Mouse (Mus musculus) midbrain, embryonic 16.5 days (tissue): ENCODE data around the gene Shisa7. TPM values are rescaled to one million over a fixed set of nuclear protein-coding genes. Genes with fewer than 3 reads are reported as not detected.
"Not testable (repeated sequence)": the region's sequence is repeated elsewhere in the genome, so short reads cannot be mapped to it uniquely, and the experiment has no call there.

ENCODE experiments used
- ATAC-seq: fragments of 200-750 bp; cut with Nextera tagmentation; 2 replicates; pipeline ENCODE4 v1.8.0; 2017; ENCODE audit warnings: moderate TSS enrichment
- H3K27ac ChIP-seq: fragments of 300-500 bp; sonication (generic); 2 replicates; pipeline ENCODE4 v1.5.1; 2014; ENCODE audit warnings: mild to moderate bottlenecking, low read length, mixed read lengths
- H3K27me3 ChIP-seq: fragments of 300-500 bp; sonication (generic); 2 replicates; pipeline ENCODE4 v1.6.1; 2014; ENCODE audit warnings: low read depth, low read length, mixed read lengths; ENCODE audit not compliant: control insufficient read depth, insufficient read depth
- H3K36me3 ChIP-seq: fragments of 300-500 bp; sonication (generic); 2 replicates; pipeline ENCODE4 v1.6.1; 2014; ENCODE audit warnings: mild to moderate bottlenecking, low read length, moderate library complexity, mixed read lengths; ENCODE audit not compliant: control insufficient read depth, insufficient read depth
- H3K4me1 ChIP-seq: fragments of 300-500 bp; sonication (generic); 2 replicates; pipeline ENCODE4 v1.6.1; 2014; ENCODE audit warnings: mild to moderate bottlenecking, low read length, mixed read lengths; ENCODE audit not compliant: control insufficient read depth, insufficient read depth
- H3K4me2 ChIP-seq: fragments of 300-500 bp; sonication (generic); 2 replicates; pipeline ENCODE4 v1.6.1; 2014; ENCODE audit warnings: mild to moderate bottlenecking, low read length, mixed read lengths
- H3K4me3 ChIP-seq: fragments of 300-500 bp; sonication (generic); 2 replicates; pipeline ENCODE4 v1.5.1; 2014; ENCODE audit warnings: low read depth, mild to moderate bottlenecking, low read length, moderate library complexity, mixed read lengths
- H3K9ac ChIP-seq: fragments of 300-500 bp; sonication (generic); 2 replicates; pipeline ENCODE4 v1.6.1; 2014; ENCODE audit warnings: low read depth, low read length, mixed read lengths
- H3K9me3 ChIP-seq: fragments of 300-500 bp; sonication (generic); replicated peaks from 2 replicates; pipeline ENCODE4 v1.6.1; 2014; ENCODE audit warnings: mild to moderate bottlenecking, low read length, mixed read lengths; ENCODE audit not compliant: control insufficient read depth, poor library complexity, severe bottlenecking
- WGBS: fragments of 180-500 bp; shearing (Covaris S2); extraction: QIAGEN DNeasy Blood & Tissue Kit; methylation state at CpG from one replicate; pipeline ENCODE4 v1.1.7; 2014; 5-methylcytosine and 5-hydroxymethylcytosine counted together
- polyA plus RNA-seq: library from polyadenylated mRNA; unstranded; fragments of >200 nt; fragmentation: Nextera tagmentation; extraction: Ambion mirVana; gene quantifications from 2 replicates; pipeline ENCODE4 v1.2.1, GENCODE M21; 2015

Shisa7 gene
- polyA plus RNA-seq, 1 experiment from 2014 or later = 14.6 TPM

- H3K9me3 ChIP-seq = no peaks in the 10 kb centered on the region
- no peaks in the 10 kb centered on the region for H3K36me3 ChIP-seq
- H3K27me3 ChIP-seq = no peaks in the 10 kb centered on the region
- peak overlapping the region; percentile 63 for H3K4me2 ChIP-seq
- peaks cover 7% of the 10 kb centered on the region for H3K4me1 ChIP-seq
- ATAC-seq = peak; percentile 100
- WGBS = 6% methylated on average over 40 of the region's 40 CpGs
- peak overlapping the region; percentile 67 for H3K27ac ChIP-seq
- H3K4me3 ChIP-seq = peak overlapping the region; percentile 48
- peak overlapping the region; percentile 73 for H3K9ac ChIP-seq
These were observed 21.3 kb upstream of the Shisa7 start for GRCm38 (mm10) chr7:4865579-4866493.

DNA sequence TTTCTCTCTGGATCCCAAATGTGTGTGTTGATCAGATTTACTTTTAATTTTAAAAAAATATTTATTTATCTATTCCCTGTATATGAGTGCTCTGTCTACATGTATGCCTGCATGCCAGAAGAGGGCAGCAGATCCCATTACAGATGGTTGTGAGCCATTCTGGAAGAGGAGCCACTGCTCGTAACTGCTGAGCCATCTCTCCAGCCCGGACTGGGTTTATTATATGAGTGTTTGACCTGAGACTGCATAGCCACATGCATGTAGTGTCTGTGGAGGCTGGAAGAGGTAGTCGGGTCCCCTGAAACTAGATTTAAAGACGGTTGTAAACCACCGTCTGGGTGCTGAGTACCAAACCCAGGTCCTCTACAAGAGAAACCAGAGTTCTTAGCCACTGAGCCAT is 20.6 kb upstream of the Shisa7 start:
- no peak overlapping the region; the same call in 1 of the 2 replicates for H3K27ac ChIP-seq
- no peak; the same call in 1 of the 2 replicates for ATAC-seq
- H3K27me3 ChIP-seq = no peaks in the 10 kb centered on the region
- peak overlapping the region; percentile 73; the same call in 1 of the 2 replicates for H3K9ac ChIP-seq
- H3K4me3 ChIP-seq = peak overlapping the region; percentile 48; the same call in 1 of the 2 replicates
- peaks cover 7% of the 10 kb centered on the region for H3K4me1 ChIP-seq
- 60% methylated on average over 5 of the region's 5 CpGs for WGBS
- no peaks in the 10 kb centered on the region for H3K36me3 ChIP-seq
- H3K4me2 ChIP-seq = peak overlapping the region; percentile 63
- H3K9me3 ChIP-seq = no peaks in the 10 kb centered on the region

GRCm38 (mm10) chr7:4864130-4864845 is 19.8 kb upstream of the Shisa7 start:
- Histone ChIP-seq H3K4me3 (no peak overlapping the region), H3K36me3 (no peaks in the 10 kb centered on the region), H3K27me3 (no peaks in the 10 kb centered on the region), H3K9me3 (no peaks in the 10 kb centered on the region), H3K9ac (no peak overlapping the region), H3K27ac (no peak overlapping the region), H3K4me1 (peaks cover 7% of the 10 kb centered on the region), H3K4me2 (no peak overlapping the region)
- 89% methylated on average over 5 of the region's 5 CpGs for WGBS
- ATAC-seq = no peak

- ATAC-seq = no peak
- Histone ChIP-seq H3K27ac (no peak overlapping the region), H3K9me3 (no peaks in the 10 kb centered on the region), H3K4me2 (no peak overlapping the region), H3K4me3 (no peak overlapping the region), H3K4me1 (peaks cover 7% of the 10 kb centered on the region), H3K9ac (no peak overlapping the region), H3K27me3 (no peaks in the 10 kb centered on the region), H3K36me3 (no peaks in the 10 kb centered on the region)
- WGBS = 73% methylated on average over 7 of the region's 7 CpGs
These were observed 19.1 kb upstream of the Shisa7 start for GRCm38 (mm10) chr7:4863541-4864080.

DNA sequence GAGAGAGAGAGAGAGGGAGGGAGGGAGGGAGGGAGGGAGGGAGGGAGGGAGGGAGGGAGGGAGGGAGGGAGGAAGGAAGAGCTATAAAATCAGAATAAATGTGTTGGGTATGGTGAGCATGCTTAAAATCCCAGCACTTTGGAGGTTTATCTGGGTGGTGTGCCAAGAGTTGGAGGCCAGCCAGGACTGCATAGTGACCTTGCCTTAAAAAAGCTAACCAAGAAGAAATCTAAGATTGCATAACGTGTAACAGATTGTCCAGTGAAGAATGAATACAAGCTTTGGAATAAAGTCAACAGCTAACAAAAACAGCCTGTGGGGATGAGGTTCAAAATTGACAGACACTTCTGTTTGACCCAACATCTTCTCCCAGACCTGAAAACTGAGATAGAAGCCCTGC is 18.5 kb upstream of the Shisa7 start:
- no peak for ATAC-seq
- H3K36me3 ChIP-seq = no peaks in the 10 kb centered on the region
- H3K9ac ChIP-seq = no peak overlapping the region
- peaks cover 7% of the 10 kb centered on the region for H3K4me1 ChIP-seq
- WGBS = 75% methylated on average over 1 of the region's 1 CpGs
- no peak overlapping the region for H3K27ac ChIP-seq
- H3K4me3 ChIP-seq = no peak overlapping the region
- no peak overlapping the region for H3K4me2 ChIP-seq
- no peaks in the 10 kb centered on the region for H3K27me3 ChIP-seq
- H3K9me3 ChIP-seq = no peaks in the 10 kb centered on the region

DNA sequence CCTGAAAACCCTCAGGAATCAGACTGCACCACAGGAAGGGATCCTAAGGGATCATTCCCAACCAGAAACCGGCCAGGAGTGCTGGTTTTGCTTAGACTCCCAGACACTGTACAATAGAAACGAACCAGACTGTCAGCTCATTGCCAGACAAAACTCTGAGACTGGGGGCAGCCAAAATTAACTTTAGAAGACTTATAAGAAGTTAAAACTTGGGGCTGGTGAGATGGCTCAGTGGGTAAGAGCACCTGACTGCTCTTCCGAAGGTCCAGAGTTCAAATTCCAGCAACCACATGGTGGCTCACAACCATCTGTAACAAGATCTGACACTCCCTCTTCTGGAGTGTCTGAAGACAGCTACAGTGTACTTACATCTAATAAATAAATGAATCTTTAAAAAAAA is 16.4 kb upstream of the Shisa7 start:
- not testable (repeated sequence) for H3K9ac ChIP-seq, H3K36me3 ChIP-seq, ATAC-seq, H3K4me3 ChIP-seq, H3K9me3 ChIP-seq, H3K4me1 ChIP-seq, H3K4me2 ChIP-seq, H3K27me3 ChIP-seq, H3K27ac ChIP-seq
- whole genome bisulfite sequencing = 75% methylated on average over 3 of the region's 3 CpGs

DNA sequence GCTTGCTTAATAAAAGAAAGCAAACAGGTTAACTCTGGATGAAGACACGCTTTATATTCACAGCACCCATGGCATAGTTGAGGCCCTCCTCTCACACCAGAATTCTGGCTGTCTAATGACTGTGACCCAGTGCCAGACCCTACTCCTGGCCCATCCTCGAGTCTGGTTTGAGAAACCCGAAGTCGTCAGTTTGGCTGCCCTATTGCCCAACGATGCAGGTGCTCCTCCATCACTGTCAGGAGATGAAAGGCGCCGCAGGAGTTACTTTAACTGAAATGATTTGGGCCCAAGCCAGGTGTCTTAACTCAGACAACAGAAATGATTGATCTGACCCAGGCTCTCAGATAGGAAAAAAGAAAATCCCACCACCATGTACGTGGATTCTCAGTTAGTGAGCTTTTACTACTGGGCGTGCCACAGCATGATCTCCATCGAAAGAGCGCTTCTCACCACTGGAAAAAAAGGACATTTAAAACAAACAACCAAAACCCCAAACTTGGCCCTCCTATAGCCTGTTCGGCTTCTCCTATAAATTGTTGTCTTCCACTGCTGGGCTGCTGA is 15.0 kb upstream of the Shisa7 start:
- Histone ChIP-seq H3K27me3 (no peaks in the 10 kb centered on the region), H3K27ac (no peak overlapping the region), H3K4me2 (no peak overlapping the region), H3K4me1 (no peaks in the 10 kb centered on the region), H3K9ac (no peak overlapping the region), H3K9me3 (no peaks in the 10 kb centered on the region), H3K36me3 (no peaks in the 10 kb centered on the region), H3K4me3 (no peak overlapping the region)
- ATAC-seq = no peak
- WGBS = 84% methylated on average over 12 of the region's 12 CpGs

DNA sequence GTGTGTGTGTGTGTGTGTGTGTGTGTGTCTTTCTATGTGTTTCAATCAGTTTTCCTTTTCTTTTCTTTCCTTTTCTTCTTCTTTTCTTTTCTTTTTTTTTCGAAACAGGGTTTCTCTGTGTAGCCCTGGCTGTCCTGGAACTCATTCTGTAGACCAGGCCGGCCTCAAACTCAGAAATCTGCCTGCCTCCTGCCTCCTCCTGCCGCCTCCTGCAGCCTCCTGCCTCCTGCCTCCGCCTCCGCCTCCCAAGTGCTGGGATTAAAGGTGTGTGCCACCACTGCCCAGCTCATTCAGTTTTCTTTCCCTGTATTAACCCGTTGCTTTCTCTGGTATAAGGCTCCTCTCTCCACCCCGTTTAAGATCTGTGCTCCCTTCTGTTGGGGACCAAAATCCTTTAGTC is 12.8 kb upstream of the Shisa7 start:
- 65% methylated on average over 7 of the region's 7 CpGs for WGBS
- H3K27ac ChIP-seq = no peak overlapping the region
- H3K36me3 ChIP-seq = no peaks in the 10 kb centered on the region
- no peak for ATAC-seq
- no peaks in the 10 kb centered on the region for H3K4me1 ChIP-seq
- H3K4me3 ChIP-seq = no peak overlapping the region
- no peak overlapping the region for H3K9ac ChIP-seq
- no peak overlapping the region for H3K4me2 ChIP-seq
- peaks cover 3% of the 10 kb centered on the region; the same call in 1 of the 2 replicates for H3K9me3 ChIP-seq
- H3K27me3 ChIP-seq = no peaks in the 10 kb centered on the region
